In genomic region chr17:47610849-47611660, GRCm38 (mm10) we compare ENCODE assay signal across 1 mouse cellular context.
A peak's percentile ranks its signal among the peaks of the same experiment; 100 is the strongest.
TF ChIP-seq lines count a peak whose summit lies in the region.

Gene Bysl, minus strand, starts transcription at chr17:47611492.
Gene Med20, plus strand, starts transcription at chr17:47611582.
Gene Gm20517, plus strand, starts transcription at chr17:47611589.

TF ChIP-seq in CH12.LX, 34 proteins besides CTCF, POLR2A, EP300 and RAD21:
- no peak for TF ChIP-seq UBTF (IDR thresholded peaks at IDR 0.05; ENCODE audit: low read depth, low read length)
- TF ChIP-seq ZNF384 (IDR thresholded peaks at IDR 0.05; ENCODE audit: low read depth, low read length) = no peak; the same call in 1 of the 2 replicates
- peak; percentile 42; the same call in 1 of the 2 replicates for TF ChIP-seq ETS1 (conservative IDR thresholded peaks at IDR 0.05; ENCODE audit: low read depth, low read length)
- peak; percentile 89; the same call in 1 of the 2 replicates for TF ChIP-seq KAT2A (IDR thresholded peaks at IDR 0.05; ENCODE audit: insufficient replicate concordance, low read length)
- TF ChIP-seq MEF2A (IDR thresholded peaks at IDR 0.05; ENCODE audit: borderline replicate concordance, low read depth, low read length) = 0 out of 2 replicates have a peak, but pooled peaks have one; percentile 58
- TF ChIP-seq CHD1 (IDR thresholded peaks at IDR 0.05; ENCODE audit: low read depth, low read length) = no peak
- TF ChIP-seq TBP (conservative IDR thresholded peaks at IDR 0.05; ENCODE audit: low read depth, low read length) = 0 out of 2 replicates have a peak, but pooled peaks have one; percentile 66
- TF ChIP-seq MYC (IDR thresholded peaks at IDR 0.05; ENCODE audit: low read depth, low read length) = peak; percentile 94
- TF ChIP-seq MXI1 (IDR thresholded peaks at IDR 0.05; ENCODE audit: low read depth, low read length) = peak; percentile 100
- peak; percentile 76; the same call in 1 of the 2 replicates for TF ChIP-seq NELFE (IDR thresholded peaks at IDR 0.05; ENCODE audit: low read depth, low read length)
- TF ChIP-seq ELF1 (IDR thresholded peaks at IDR 0.05; ENCODE audit: low read depth, low read length) = peak; percentile 82
- peak; percentile 75; the same call in 1 of the 2 replicates for TF ChIP-seq GABPA (IDR thresholded peaks at IDR 0.05; ENCODE audit: insufficient replicate concordance, low read depth, low read length)
- TF ChIP-seq BHLHE40 (IDR thresholded peaks at IDR 0.05; ENCODE audit: low read depth, low read length) = peak; percentile 57
- TF ChIP-seq CHD2 (IDR thresholded peaks at IDR 0.05; ENCODE audit: low read length) = peak; percentile 73; the same call in 1 of the 2 replicates
- TF ChIP-seq E2F4 (IDR thresholded peaks at IDR 0.05; ENCODE audit: insufficient replicate concordance, low read depth, low read length) = no peak
- no peak for TF ChIP-seq MAFK (IDR thresholded peaks at IDR 0.05; ENCODE audit: insufficient replicate concordance, low read length)
- TF ChIP-seq JUND (conservative IDR thresholded peaks at IDR 0.05; ENCODE audit: low read depth, low read length) = no peak
- peak; percentile 87 for TF ChIP-seq ZMIZ1 (IDR thresholded peaks at IDR 0.05; ENCODE audit: low read depth, low read length)
- TF ChIP-seq POLR2AphosphoS2 (IDR thresholded peaks at IDR 0.05; ENCODE audit: low read depth, low read length) = peak; percentile 44; the same call in 1 of the 2 replicates
- peak; percentile 49; the same call in 1 of the 2 replicates for TF ChIP-seq IRF4 (IDR thresholded peaks at IDR 0.05; ENCODE audit: low read depth, low read length)
- peak; percentile 72; the same call in 1 of the 2 replicates for TF ChIP-seq MAZ (IDR thresholded peaks at IDR 0.05; ENCODE audit: low read depth, low read length)
- no peak for TF ChIP-seq PAX5 (IDR thresholded peaks at IDR 0.05; ENCODE audit: low read length)
- TF ChIP-seq USF1 (IDR thresholded peaks at IDR 0.05; ENCODE audit: low read depth, low read length) = no peak
- TF ChIP-seq RCOR1 (conservative IDR thresholded peaks at IDR 0.05; ENCODE audit: low read depth, low read length) = no peak; the same call in 1 of the 2 replicates
- TF ChIP-seq JUN (IDR thresholded peaks at IDR 0.05; ENCODE audit: insufficient read depth, low read depth, low read length) = no peak
- no peak for TF ChIP-seq SMC3 (IDR thresholded peaks at IDR 0.05; ENCODE audit: low read depth, low read length)
- TF ChIP-seq MAX (IDR thresholded peaks at IDR 0.05; ENCODE audit: low read length) = peak; percentile 90
- peak; percentile 86 for TF ChIP-seq NRF1 (IDR thresholded peaks at IDR 0.05; ENCODE audit: low read depth, low read length)
- TF ChIP-seq ZKSCAN1 (IDR thresholded peaks at IDR 0.05; ENCODE audit: borderline replicate concordance, low read depth, low read length) = no peak; the same call in 1 of the 2 replicates
- TF ChIP-seq USF2 (conservative IDR thresholded peaks at IDR 0.05; ENCODE audit: low read depth, low read length) = no peak
- TF ChIP-seq TCF12 (IDR thresholded peaks at IDR 0.05; ENCODE audit: low read depth, low read length) = peak; percentile 76
- no peak for TF ChIP-seq ZC3H11A (IDR thresholded peaks at IDR 0.05; ENCODE audit: low read depth, low read length)
- peak; percentile 96 for TF ChIP-seq SIN3A (IDR thresholded peaks at IDR 0.05; ENCODE audit: low read length)
- peak; percentile 93 for TF ChIP-seq HCFC1 (IDR thresholded peaks at IDR 0.05; ENCODE audit: low read depth, low read length)
